Mouse (Mus musculus) lung, postnatal 0 days (tissue): ENCODE data around the gene Gm14862. TPM values are rescaled to one million over a fixed set of nuclear protein-coding genes. Genes with fewer than 3 reads are reported as not detected.

Experiments
- ATAC-seq: fragments of 200-750 bp; cut with Nextera tagmentation; 2 replicates; pipeline ENCODE4 v1.8.0; 2017; ENCODE audit warnings: moderate library complexity
- DNase-seq: peaks from one replicate; pipeline ENCODE4 v3.0.0-alpha.2; 2016; ENCODE audit warnings: low spot score
- H3K27ac ChIP-seq: fragments of 300-500 bp; sonication (generic); 2 replicates; pipeline ENCODE4 v1.5.1; 2014; ENCODE audit warnings: antibody characterized with exemption, mild to moderate bottlenecking, low read length, mixed read lengths
- H3K27me3 ChIP-seq: fragments of 300-500 bp; sonication (generic); replicated peaks from 2 replicates; pipeline ENCODE4 v1.6.1; 2014; ENCODE audit warnings: low read length, mixed read lengths; ENCODE audit not compliant: insufficient read depth
- H3K36me3 ChIP-seq: fragments of 300-500 bp; sonication (generic); 2 replicates; pipeline ENCODE4 v1.6.1; 2014; ENCODE audit warnings: low read length, mixed read lengths; ENCODE audit not compliant: insufficient read depth
- H3K4me1 ChIP-seq: fragments of 300-500 bp; sonication (generic); 2 replicates; pipeline ENCODE4 v1.6.1; 2014; ENCODE audit warnings: antibody characterized with exemption, low read depth, low read length, mixed read lengths; ENCODE audit not compliant: insufficient read depth
- H3K4me2 ChIP-seq: fragments of 300-500 bp; sonication (generic); replicated peaks from 2 replicates; pipeline ENCODE4 v1.6.1; 2014; ENCODE audit warnings: low read depth, mild to moderate bottlenecking, low read length, moderate library complexity, mixed read lengths
- H3K4me3 ChIP-seq: fragments of 300-500 bp; sonication (generic); 2 replicates; pipeline ENCODE4 v1.5.1; 2014; ENCODE audit warnings: low read depth, low read length
- H3K9ac ChIP-seq: fragments of 300-500 bp; sonication (generic); replicated peaks from 2 replicates; pipeline ENCODE4 v1.6.1; 2014; ENCODE audit warnings: low read depth, mild to moderate bottlenecking
- H3K9me3 ChIP-seq: fragments of 300-500 bp; sonication (generic); 2 replicates; pipeline ENCODE4 v1.6.1; 2016; ENCODE audit warnings: low read length, mixed read lengths
- CTCF ChIP-seq: IDR thresholded peaks from 2 replicates; pipeline ENCODE4 v1.5.1; 2016; ENCODE audit warnings: antibody characterized with exemption, mild to moderate bottlenecking
- EP300 ChIP-seq: IDR thresholded peaks from 2 replicates; pipeline ENCODE4 v1.6.1; 2016; ENCODE audit warnings: antibody characterized with exemption, mild to moderate bottlenecking, control low read depth
- WGBS: fragments of 180-500 bp; shearing (Covaris S2); extraction: QIAGEN DNeasy Blood & Tissue Kit; methylation state at CpG from one replicate; pipeline ENCODE4 v1.1.7; 2014; 5-methylcytosine and 5-hydroxymethylcytosine counted together
- polyA plus RNA-seq: library from polyadenylated mRNA; unstranded; fragments of >200 nt; fragmentation: Nextera tagmentation; extraction: Ambion mirVana; gene quantifications from 2 replicates; pipeline ENCODE4 v1.2.1, GENCODE M21; 2015

Gm14862 gene
- polyA plus RNA-seq, 1 experiment from 2014 or later, result not detected

DNA sequence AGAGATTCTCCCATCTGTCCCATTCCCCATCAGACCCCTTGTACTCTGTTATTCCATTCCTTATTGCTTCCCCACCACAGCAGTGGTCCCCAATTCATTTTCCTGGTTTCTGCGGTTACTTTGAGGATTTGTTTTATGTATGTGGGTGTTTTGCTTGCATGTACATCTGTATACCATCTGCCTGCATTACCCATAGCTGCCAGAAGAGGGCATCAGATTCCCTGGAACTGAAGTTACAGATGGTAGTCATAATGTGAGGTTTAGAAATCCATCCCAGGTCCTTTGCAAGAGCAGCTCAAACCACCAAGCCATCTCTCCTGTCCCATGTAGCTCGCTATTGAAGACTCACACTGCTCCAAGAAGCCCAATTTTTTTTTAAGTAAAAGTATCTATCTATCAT lies 40.5 kb downstream of the Gm14862 start:
- no peaks in the 10 kb centered on the region for H3K27me3 ChIP-seq
- H3K27ac ChIP-seq, result no peak overlapping the region
- TF ChIP-seq EP300 (no peak), CTCF (peak; percentile 51)
- H3K4me3 ChIP-seq, result no peak overlapping the region
- H3K4me2 ChIP-seq, result no peak overlapping the region
- H3K4me1 ChIP-seq, result no peaks in the 10 kb centered on the region
- WGBS, result 96% methylated on average over 2 of the region's 2 CpGs
- no peak for ATAC-seq
- no peaks in the 10 kb centered on the region for H3K36me3 ChIP-seq
- DNase-seq, result no peak
- no peak overlapping the region for H3K9ac ChIP-seq
- H3K9me3 ChIP-seq, result no peaks in the 10 kb centered on the region

DNA sequence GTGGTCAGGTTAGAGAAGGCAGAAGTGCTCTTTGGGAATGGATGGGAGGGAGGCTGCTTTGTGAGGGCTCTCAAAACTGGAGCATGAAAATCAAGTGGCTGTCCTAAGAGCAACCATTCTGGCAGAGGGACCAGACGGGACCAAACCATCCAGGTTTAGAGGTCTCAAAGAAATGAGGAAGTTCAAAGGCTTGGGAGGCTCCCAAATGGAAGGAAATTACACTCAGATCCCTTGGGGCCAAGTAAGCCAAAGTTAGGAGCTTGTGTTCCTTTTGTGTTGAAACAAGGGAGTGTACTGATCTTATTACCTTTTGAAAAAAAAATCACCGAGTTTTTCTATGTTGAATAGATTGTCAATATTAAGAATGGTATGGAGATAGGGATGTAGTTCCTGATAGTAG lies 51.6 kb downstream of the Gm14862 start:
- Histone ChIP-seq H3K27me3 (no peaks in the 10 kb centered on the region), H3K4me1 (no peaks in the 10 kb centered on the region), H3K27ac (no peak overlapping the region), H3K9ac (no peak overlapping the region), H3K36me3 (no peaks in the 10 kb centered on the region), H3K4me2 (no peak overlapping the region), H3K9me3 (no peaks in the 10 kb centered on the region), H3K4me3 (no peak overlapping the region)
- DNase-seq, result no peak
- ATAC-seq, result no peak
- WGBS, result 66% methylated on average over 2 of the region's 2 CpGs
- TF ChIP-seq EP300 (no peak), CTCF (no peak)

DNA sequence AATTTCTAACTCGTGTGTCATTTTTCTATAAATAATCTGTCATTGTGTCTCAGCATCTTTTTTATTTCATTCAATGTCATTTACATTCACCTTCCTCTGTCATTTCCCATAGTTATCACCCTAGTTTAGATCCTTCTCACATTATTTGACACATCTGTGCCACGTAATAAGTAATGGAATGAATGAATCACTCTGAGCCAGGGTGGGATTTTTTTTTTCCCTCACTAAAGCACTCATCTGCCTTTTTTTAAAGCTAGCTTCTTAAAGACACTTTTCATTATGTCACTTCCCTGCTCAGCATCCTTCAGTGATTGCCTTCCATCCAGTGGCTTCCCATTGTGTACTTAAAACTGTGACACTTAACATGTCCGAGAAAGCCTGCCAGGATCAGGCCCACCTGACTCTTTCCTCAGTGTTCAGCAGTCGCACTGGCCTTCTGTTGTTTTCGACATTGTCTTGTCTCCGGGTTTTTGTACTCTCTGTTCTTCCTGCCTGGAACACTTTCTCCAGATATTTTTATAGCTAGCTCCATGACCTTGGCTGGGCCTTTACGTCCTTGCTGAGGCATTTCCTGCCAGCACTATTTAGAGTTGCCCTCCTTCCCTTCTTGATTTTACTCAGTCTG lies 53.8 kb downstream of the Gm14862 start:
- H3K27ac ChIP-seq, result no peak overlapping the region

DNA sequence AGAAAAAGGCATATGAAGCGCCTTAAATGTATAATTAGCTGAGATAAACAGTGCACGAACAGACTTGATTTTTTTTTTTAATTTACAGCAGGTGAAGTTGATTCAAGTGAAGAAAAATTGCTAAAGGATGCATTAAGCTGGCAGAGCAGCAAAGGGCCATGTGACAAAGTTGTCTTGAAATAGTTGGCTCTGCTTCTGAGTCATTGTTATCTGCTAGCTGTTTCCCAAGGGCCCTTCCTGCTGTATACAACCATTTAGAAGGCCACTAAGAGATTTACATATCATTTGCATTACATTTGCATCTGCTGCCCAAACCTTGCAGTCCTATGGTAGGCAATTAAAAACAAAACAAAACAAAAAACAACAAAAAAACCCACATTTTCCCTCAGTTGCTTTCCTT lies 54.7 kb downstream of the Gm14862 start:
- no peak overlapping the region for H3K27ac ChIP-seq

More for the DNA sequence above, 53.8 kb downstream of the Gm14862 start:
- H3K36me3 ChIP-seq, result no peaks in the 10 kb centered on the region
- H3K4me2 ChIP-seq, result no peak overlapping the region
- H3K27me3 ChIP-seq, result 0 out of 2 replicates have a peak, but pooled peaks cover 2% of the 10 kb centered on the region
- H3K4me3 ChIP-seq, result no peak overlapping the region
- 47% methylated on average over 7 of the region's 7 CpGs for WGBS
- no peak overlapping the region for H3K9ac ChIP-seq
- DNase-seq (no peak), ATAC-seq (no peak)
- TF ChIP-seq EP300, result no peak
- no peaks in the 10 kb centered on the region for H3K4me1 ChIP-seq
- no peaks in the 10 kb centered on the region for H3K9me3 ChIP-seq

More for the DNA sequence above, 54.7 kb downstream of the Gm14862 start:
- Histone ChIP-seq H3K9me3 (no peaks in the 10 kb centered on the region), H3K9ac (no peak overlapping the region), H3K4me1 (no peaks in the 10 kb centered on the region), H3K4me3 (no peak overlapping the region), H3K36me3 (no peaks in the 10 kb centered on the region), H3K27me3 (0 out of 2 replicates have a peak, but pooled peaks cover 2% of the 10 kb centered on the region), H3K4me2 (no peak overlapping the region)
- DNase-seq, result no peak
- 60% methylated on average over 2 of the region's 2 CpGs for WGBS
- no peak for ATAC-seq
- TF ChIP-seq CTCF (no peak), EP300 (no peak)

Other genes starting within 250 kb of the Gm14862 start
- gene Fthl17e, start 223.4 kb downstream of the Gm14862 start, polyA plus RNA-seq, result not detected in 2 replicates
- not detected in 2 replicates for gene Fthl17f, start 193.9 kb downstream of the Gm14862 start, polyA plus RNA-seq
- not detected in 2 replicates for gene 4930402K13Rik, start 152.3 kb downstream of the Gm14862 start, polyA plus RNA-seq
- 0.54 and 1.00 TPM in 2 replicates for gene Lancl3, start 57.0 kb downstream of the Gm14862 start, polyA plus RNA-seq
- gene Xk, start 15.9 kb upstream of the Gm14862 start, polyA plus RNA-seq, result 0.67 and 1.2 TPM in 2 replicates
- gene H2al1m, start 26.9 kb upstream of the Gm14862 start, polyA plus RNA-seq, result not detected in 2 replicates
- gene H2al1k, start 93.7 kb upstream of the Gm14862 start, polyA plus RNA-seq, result 0.39 TPM in 1 of 2 replicates, not detected in the other
- gene Cybb, start 230.9 kb upstream of the Gm14862 start, polyA plus RNA-seq, result 13.3 and 16.0 TPM in 2 replicates